Mouse (Mus musculus): ENCODE results near the gene Il1r1. TPM values are rescaled to one million over a fixed set of nuclear protein-coding genes. Genes with fewer than 3 reads are reported as not detected.

Il1r1 gene
- 9.9 TPM for polyA plus RNA-seq (2014; fragmentation: Illumina TruSeq; extraction: RNeasy Lipid Tissue Mini Kit (QIAGEN cat#74804); ENCODE audit: low read depth, low replicate concordance)

GRCm38 (mm10) chr1:40224539-40225284 lies at the start of gene Il1r1:
TSS of gene Il1r1 (plus strand) at chr1:40225080.

GRCm38 (mm10) chr1:40324457-40324856 lies 99.6 kb downstream of the Il1r1 start, which contains the start of gene Il1rl2:
TSS of gene Il1rl2 (plus strand) at chr1:40324610.

Other genes starting within 250 kb of the Il1r1 start
- not detected for gene Il1r2, start 151.0 kb upstream of the Il1r1 start, polyA plus RNA-seq (2014; fragmentation: Illumina TruSeq; extraction: RNeasy Lipid Tissue Mini Kit (QIAGEN cat#74804); ENCODE audit: low read depth, low replicate concordance)
- 3.3 TPM for gene Il1rl2, start 99.5 kb downstream of the Il1r1 start, polyA plus RNA-seq (2014; fragmentation: Illumina TruSeq; extraction: RNeasy Lipid Tissue Mini Kit (QIAGEN cat#74804); ENCODE audit: low read depth, low replicate concordance)
- 2.6 TPM for gene Il1rl1, start 204.5 kb downstream of the Il1r1 start, polyA plus RNA-seq (2014; fragmentation: Illumina TruSeq; extraction: RNeasy Lipid Tissue Mini Kit (QIAGEN cat#74804); ENCODE audit: low read depth, low replicate concordance)
- 0.82 TPM for gene Il18r1, start 240.5 kb downstream of the Il1r1 start, polyA plus RNA-seq (2014; fragmentation: Illumina TruSeq; extraction: RNeasy Lipid Tissue Mini Kit (QIAGEN cat#74804); ENCODE audit: low read depth, low replicate concordance)